Mouse (Mus musculus) spleen, postnatal 4 days (tissue): ENCODE results near the gene Mrpl33.
A peak's percentile ranks its signal among the peaks of the same experiment; 100 is the strongest.

Experiments
- DNase-seq, 2 experiments: peaks; one replicate each; pipeline ENCODE4 v3.0.0; 2022; ENCODE audit warnings: low spot score in 2 of 2

The Mrpl33 gene

GRCm38 (mm10) chr5:31636636-31637253 lies 40.0 kb downstream of the Mrpl33 start:
- no peak for DNase-seq

DNA sequence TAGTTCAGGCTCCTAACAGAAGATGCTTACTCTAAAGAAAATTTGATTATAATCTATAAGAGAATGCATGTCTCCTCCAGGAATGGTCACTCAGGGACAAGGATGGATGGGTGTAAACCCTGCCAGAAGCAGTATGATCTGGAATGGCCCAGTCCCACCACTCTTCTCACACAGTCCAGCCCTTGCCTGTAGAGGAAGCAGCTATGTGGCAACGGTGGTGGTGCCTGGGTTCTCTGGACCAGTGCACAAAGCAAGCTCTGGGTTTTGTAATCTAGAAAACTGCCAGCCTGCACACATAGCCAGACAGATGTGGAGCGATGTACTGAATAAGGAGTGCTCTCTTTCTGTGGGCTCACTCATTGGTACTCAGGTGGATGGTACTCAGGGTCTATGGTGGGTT lies 43.8 kb downstream of the Mrpl33 start:
- no peak for DNase-seq

- no peak for DNase-seq
These were observed 45.6 kb downstream of the Mrpl33 start for GRCm38 (mm10) chr5:31642300-31642699.

DNA sequence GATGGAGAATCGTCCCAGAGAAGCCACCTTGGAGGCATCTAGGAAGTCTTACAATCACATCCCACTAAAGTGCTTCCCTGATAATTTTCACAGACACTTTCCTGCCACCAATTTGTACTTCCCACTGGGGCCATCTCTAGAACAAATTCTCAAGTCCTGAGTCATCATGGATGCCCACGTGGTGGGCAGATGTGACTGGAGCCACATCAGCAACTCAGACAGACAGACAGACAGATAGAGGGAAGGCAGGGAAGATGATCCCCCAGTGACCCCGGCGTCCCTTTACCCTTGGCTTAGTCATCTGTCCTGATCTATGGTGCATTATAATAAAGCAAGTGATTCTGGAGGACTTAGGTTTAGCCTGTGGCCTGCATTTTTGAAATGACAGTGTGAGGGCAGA lies 47.5 kb downstream of the Mrpl33 start:
- no peak for DNase-seq

- peak in 1 of 2 experiments; percentile 50 for DNase-seq
These were observed 48.1 kb downstream of the Mrpl33 start for GRCm38 (mm10) chr5:31644847-31645246.

DNA sequence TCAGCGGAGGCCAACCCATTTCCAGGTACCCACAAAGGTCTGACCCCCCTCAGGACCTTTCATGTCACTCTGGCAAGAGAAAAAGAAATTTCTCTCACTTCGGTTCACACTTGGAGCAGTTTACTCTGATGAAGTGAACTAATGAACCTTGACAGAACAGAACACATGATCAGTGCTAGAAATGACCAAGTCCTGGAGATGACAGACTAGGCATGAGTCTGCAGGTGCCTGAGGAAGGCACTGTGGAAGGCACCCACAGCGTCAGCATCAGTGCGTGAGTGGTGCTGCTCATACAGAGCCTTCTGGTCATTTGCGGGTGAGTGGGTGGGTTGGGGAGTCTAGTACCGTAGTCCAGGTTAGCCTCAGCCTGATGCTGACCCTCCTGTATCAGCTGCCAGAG lies 49.1 kb downstream of the Mrpl33 start:
- DNase-seq = no peak

DNA sequence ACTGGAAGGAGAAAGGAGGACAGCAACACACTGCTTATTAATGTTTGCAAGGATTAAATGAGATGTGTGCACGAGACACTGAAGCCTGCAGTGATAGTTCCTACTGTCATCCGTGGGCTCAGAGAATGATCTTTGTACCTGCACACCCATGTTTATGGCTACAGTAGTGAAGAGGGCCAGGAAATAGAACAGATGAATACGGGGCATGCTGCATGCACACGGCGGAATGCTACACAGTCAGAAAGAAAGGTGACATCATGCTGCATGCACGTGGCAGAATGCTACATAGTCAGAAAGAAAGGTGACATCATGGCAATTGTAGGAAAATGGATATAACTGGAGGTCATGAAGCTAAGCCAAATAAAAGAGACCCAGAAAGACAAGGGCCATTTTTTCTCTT lies 49.8 kb downstream of the Mrpl33 start:
- DNase-seq = no peak

DNA sequence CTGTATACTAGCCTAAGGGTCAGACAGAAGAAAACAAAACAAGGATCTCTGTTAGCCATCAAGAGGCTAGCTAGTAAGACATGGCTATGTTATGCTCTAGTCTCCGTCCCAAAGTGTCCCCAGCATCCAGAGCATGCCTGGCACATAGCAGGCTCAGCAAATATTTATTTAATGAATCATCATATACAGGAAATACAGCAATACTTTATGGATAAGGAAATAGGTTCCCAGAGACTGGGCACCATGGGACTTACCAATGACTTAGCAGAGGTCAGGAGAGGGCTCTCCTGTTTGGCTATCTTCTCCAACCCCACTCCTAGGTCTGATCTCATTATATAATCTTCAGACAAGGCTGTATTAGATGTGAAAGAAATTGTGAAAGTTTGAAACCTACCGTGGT lies 50.6 kb downstream of the Mrpl33 start:
- DNase-seq = no peak

GRCm38 (mm10) chr5:31650518-31651288 lies 54.0 kb downstream of the Mrpl33 start:
- DNase-seq = no peak

- no peak for DNase-seq
These were observed 59.0 kb downstream of the Mrpl33 start for GRCm38 (mm10) chr5:31655688-31656190.

GRCm38 (mm10) chr5:31666176-31666575 lies 69.4 kb downstream of the Mrpl33 start:
- DNase-seq = no peak

DNA sequence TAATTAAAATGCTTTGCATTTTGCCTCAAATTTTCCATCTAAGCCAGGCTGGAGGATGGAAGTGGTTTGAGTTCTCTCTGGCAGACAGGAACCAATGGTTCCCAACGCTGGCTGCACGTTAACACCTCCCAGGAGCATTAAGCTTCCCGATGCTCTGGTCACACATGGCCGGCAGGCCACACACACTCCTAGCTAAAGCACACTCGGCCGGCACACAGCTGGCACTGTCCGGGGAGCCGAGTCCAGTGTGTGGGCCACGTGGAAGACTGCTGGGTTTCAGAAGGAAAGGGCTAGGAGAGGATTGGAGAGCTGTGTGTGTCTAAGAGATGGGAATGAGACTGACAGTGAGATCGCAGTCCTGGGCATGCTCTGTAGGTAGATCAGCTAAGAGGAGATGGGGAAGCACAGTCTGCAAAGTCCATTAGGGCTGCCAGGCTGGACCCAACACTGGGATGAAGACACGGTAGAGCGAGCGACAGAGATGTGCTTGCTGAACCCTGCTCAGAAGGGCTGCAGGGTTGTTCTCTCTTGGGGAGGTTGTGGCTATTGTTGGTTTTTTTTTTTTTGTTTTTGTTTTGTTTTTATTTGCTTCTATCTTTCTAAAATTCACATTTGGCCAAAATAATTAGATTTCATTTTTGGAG lies 71.7 kb downstream of the Mrpl33 start:
- DNase-seq = no peak

DNA sequence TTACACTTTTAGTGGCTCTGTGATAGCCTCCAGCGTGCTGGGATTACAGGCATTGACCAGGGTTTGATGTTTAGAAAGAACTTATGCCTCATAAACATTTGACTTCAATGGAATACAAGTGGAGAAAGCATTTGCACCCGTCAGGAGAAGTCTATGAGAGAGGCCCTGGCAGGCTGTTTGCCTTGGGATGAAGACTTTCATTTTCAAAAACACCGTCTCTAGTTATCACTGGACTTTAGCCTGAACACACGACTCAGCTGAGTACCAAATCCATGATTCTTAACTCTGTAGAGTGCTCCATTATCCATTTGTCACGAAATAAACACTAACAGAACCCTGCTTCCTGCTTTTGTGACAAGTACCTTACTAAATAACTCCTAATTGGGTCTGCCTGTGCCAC lies 73.2 kb downstream of the Mrpl33 start:
- no peak for DNase-seq

DNA sequence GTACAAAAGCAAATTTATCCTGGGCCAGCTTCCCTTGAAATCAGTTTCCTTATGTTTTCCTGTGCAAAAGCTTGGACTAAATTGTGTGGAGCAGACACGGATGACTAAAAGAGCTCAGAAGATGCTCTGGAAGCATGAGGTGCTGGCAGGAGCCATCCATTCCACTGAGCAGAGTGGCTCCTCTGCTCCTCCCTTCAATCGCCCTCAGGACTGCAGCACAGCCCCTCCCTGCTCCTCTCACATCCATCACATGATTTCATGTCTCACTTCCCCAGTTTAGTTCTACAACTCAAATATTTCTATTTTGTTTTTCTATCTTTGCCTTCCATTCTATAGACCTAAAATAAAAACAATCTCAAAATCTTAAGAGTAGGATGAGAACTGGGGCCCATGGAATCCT lies 74.4 kb downstream of the Mrpl33 start:
- no peak for DNase-seq

- no peak for DNase-seq
These were observed 76.7 kb downstream of the Mrpl33 start for GRCm38 (mm10) chr5:31673431-31673830.

GRCm38 (mm10) chr5:31678000-31678399 lies 81.3 kb downstream of the Mrpl33 start:
- DNase-seq = no peak

- no peak for DNase-seq
These were observed 83.4 kb downstream of the Mrpl33 start for GRCm38 (mm10) chr5:31680183-31680582.

GRCm38 (mm10) chr5:31682305-31682704 lies 85.6 kb downstream of the Mrpl33 start:
- no peak for DNase-seq

DNA sequence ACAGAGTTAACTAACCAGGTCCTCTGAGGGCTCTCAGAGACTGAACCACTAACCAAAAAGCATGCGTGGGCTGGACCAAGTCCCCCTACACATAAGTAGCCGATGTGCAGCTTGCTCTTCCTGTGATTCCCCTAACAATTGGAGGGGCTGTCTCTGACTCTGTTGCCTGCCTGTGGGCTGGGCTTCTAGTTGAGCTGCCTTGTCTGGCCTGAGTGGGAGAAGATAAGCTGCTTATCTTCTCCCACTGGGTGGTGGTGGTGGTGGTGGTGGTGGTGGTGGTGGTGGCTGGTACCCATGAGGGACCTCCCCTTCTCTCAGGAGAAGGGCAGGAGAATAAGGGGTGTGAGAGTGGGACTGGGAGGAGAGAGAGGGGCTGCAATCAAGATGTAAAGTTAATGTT lies 89.3 kb downstream of the Mrpl33 start:
- DNase-seq = peak in 1 of 2 experiments; percentile 37

GRCm38 (mm10) chr5:31687972-31688371 lies 91.2 kb downstream of the Mrpl33 start:
- DNase-seq = no peak

DNA sequence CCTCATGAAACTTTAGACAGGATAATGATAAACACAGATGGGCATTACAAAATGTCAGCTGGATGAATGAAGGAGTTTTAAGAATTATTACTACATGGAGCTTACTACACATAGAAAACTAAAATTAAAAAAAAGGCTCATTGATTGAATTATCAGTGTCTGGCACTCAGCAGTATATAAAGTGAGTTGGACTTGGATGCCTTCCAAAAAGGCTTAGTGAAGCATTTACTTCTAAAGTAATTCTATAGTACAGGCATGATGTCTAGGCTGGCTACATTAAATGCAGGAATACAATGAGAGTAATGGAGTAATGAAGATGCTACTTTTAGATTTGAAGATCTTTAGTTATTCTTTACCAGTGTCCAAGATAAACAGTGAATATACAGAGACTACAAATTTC lies 96.5 kb downstream of the Mrpl33 start:
- no peak for DNase-seq

- DNase-seq = peak in 1 of 2 experiments; percentile 40
These were observed 100.4 kb downstream of the Mrpl33 start, which contains the start of gene Rbks for GRCm38 (mm10) chr5:31696971-31697643. Rbks (minus strand) TSS chr5:31697627.
